Mouse (Mus musculus) heart, embryonic 14.5 days (tissue): ENCODE measurements around the gene Cd68. TPM values are rescaled to one million over a fixed set of nuclear protein-coding genes. Genes with fewer than 3 reads are reported as not detected.
A peak's percentile ranks its signal among the peaks of the same experiment; 100 is the strongest.

ENCODE experiments used
- ATAC-seq: fragments of 200-750 bp; cut with Nextera tagmentation; 2 replicates; pipeline ENCODE4 v1.8.0; 2017; ENCODE audit warnings: low read depth, moderate TSS enrichment; ENCODE audit not compliant: insufficient number of reproducible peaks, insufficient read depth, low FRiP score
- H3K27ac ChIP-seq, 2 experiments: fragments of 200-500 bp in 1 of 2; fragments of 300-500 bp in 1 of 2; sonication (generic) in 1 of 2; replicated peaks in 1 of 2; 2 replicates each; pipeline ENCODE4 v1.5.1; 2012 to 2014; ENCODE audit warnings: low read depth in 2 of 2, low read length in 2 of 2, control low read depth in 1 of 2, mild to moderate bottlenecking in 1 of 2, mixed read lengths in 1 of 2; ENCODE audit not compliant: control insufficient read depth in 1 of 2, insufficient read depth in 1 of 2
- H3K27me3 ChIP-seq: fragments of 300-500 bp; sonication (generic); 2 replicates; pipeline ENCODE4 v1.6.1; 2014; ENCODE audit warnings: mild to moderate bottlenecking, low read length, control low read depth; ENCODE audit not compliant: control insufficient read depth, insufficient read depth
- H3K36me3 ChIP-seq: fragments of 300-500 bp; sonication (generic); 2 replicates; pipeline ENCODE4 v1.6.1; 2014; ENCODE audit warnings: mild to moderate bottlenecking, control low read depth, low read length, mixed read lengths; ENCODE audit not compliant: control insufficient read depth, insufficient read depth
- H3K4me1 ChIP-seq, 2 experiments: fragments of 200-500 bp in 1 of 2; fragments of 300-500 bp in 1 of 2; sonication (generic) in 1 of 2; 2 replicates each; pipeline ENCODE4 v1.6.1; 2012 to 2014; ENCODE audit warnings: low read length in 2 of 2, control low read depth in 1 of 2, mixed read lengths in 1 of 2; ENCODE audit not compliant: control insufficient read depth in 2 of 2, insufficient read depth in 2 of 2
- H3K4me2 ChIP-seq: fragments of 300-500 bp; sonication (generic); 2 replicates; pipeline ENCODE4 v1.6.1; 2014; ENCODE audit warnings: mild to moderate bottlenecking, low read length
- H3K4me3 ChIP-seq, 2 experiments: fragments of 200-500 bp in 1 of 2; fragments of 300-500 bp in 1 of 2; sonication (generic) in 1 of 2; 2 replicates each; pipeline ENCODE4 v1.5.1; 2012 to 2014; ENCODE audit warnings: low read length in 2 of 2, mild to moderate bottlenecking in 2 of 2, control low read depth in 1 of 2, low read depth in 1 of 2, moderate library complexity in 1 of 2; ENCODE audit not compliant: control insufficient read depth in 1 of 2, insufficient read depth in 1 of 2
- H3K9ac ChIP-seq: fragments of 300-500 bp; sonication (generic); 2 replicates; pipeline ENCODE4 v1.6.1; 2014; ENCODE audit warnings: mild to moderate bottlenecking, low read length
- H3K9me3 ChIP-seq: fragments of 300-500 bp; sonication (generic); 2 replicates; pipeline ENCODE4 v1.6.1; 2016; ENCODE audit warnings: low read length, control low read depth; ENCODE audit not compliant: control insufficient read depth
- WGBS: fragments of 180-500 bp; shearing (Covaris S2); extraction: QIAGEN DNeasy Blood & Tissue Kit; methylation state at CpG from one replicate; pipeline ENCODE4 v1.1.7; 2014; 5-methylcytosine and 5-hydroxymethylcytosine counted together
- polyA plus RNA-seq: library from polyadenylated mRNA; unstranded; fragments of >200 nt; fragmentation: Nextera tagmentation; extraction: Ambion mirVana; gene quantifications from 2 replicates; pipeline ENCODE4 v1.2.1, GENCODE M21; 2014

The Cd68 gene
- polyA plus RNA-seq, 1 experiment from 2014 or later, result 12.1 TPM

DNA sequence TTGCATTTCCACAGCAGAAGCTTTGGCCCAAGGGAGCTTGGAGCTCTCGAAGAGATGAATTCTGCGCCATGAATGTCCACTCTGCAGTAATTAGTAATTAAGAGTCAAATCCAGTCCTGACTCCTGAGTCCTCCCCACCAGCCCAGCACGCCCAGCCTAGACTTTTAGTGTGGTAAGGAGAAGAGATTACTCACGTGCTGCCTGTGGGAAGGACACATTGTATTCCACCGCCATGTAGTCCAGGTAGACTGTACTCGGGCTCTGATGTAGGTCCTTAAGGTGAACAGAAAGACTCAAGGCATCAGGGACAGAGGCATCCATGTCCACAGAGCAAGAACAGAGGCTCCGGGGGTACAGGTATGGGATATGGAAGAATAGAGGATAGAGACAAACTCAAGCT, 1.1 kb downstream of the Cd68 start:
- 92% methylated on average over 7 of the region's 7 CpGs for WGBS
- Histone ChIP-seq H3K4me2 (no peak overlapping the region), H3K9me3 (no peaks in the 10 kb centered on the region), H3K27me3 (no peaks in the 10 kb centered on the region), H3K4me1 (peaks cover 8 to 27% of the 10 kb centered on the region in 2 experiments), H3K27ac (no peak overlapping the region), H3K9ac (no peak overlapping the region), H3K4me3 (no peak overlapping the region), H3K36me3 (peaks cover 70% of the 10 kb centered on the region)
- no peak for ATAC-seq

DNA sequence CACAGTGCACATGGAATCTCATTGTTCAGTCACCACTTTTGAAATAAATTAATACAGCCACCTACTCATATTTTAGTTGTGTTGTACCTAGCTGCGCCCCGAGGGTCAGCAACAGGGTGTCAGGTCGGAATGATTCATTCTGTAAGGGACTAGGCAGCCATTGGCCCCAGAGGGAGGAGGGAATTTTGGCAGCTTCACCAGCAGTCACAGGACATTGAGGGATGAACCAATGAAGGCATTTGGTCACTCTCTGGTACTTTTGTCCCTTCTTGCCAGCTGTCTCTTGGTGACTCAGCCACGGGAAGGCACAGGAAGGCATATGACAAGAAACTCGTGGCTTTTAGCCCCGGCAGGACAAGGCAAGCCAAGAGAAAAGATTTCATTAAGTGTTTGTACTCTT, 2.2 kb downstream of the Cd68 start:
- peaks cover 8 to 20% of the 10 kb centered on the region in 2 experiments for H3K4me1 ChIP-seq
- no peak overlapping the region for H3K4me3 ChIP-seq
- no peak overlapping the region for H3K9ac ChIP-seq
- H3K36me3 ChIP-seq, result peaks cover 65% of the 10 kb centered on the region
- H3K9me3 ChIP-seq, result no peaks in the 10 kb centered on the region
- H3K4me2 ChIP-seq, result no peak overlapping the region
- 88% methylated on average over 6 of the region's 6 CpGs for WGBS
- no peak for ATAC-seq
- H3K27ac ChIP-seq, result peak overlapping the region in 1 of 2 experiments; percentile 91; a peak in 2 of 4 replicates
- H3K27me3 ChIP-seq, result no peaks in the 10 kb centered on the region

DNA sequence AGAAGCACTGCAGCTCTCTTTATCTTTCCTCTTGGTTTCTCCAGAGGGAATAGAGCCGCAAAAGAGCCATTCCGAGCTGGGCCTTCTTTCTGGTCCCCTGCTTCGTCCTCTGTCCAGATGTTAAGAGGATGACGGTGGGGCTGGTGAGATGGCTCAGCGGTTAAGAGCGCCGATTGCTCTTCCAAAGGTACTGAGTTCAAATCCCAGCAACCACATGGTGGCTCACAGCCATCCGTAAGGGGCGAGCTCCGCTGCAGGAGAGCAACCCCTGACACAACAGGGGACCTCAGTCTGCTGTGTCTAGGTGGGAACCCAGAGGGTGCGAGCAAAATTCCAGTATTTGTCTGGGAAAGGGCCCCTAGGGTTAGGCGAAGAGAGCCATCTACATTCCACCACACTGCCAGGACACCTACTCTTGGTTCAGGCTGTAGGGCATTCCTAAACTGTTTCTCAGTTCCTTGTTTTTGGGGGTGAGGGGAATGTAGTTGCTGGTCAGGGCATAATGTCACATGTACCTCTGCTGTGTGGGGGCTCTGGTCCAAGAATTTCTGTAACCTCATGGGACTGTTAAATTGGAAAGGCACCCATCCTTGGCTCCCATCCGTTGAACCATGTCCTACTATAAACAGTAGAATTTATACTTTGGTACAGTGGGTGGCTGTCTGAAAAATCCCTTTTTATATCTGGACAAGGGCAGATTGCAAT, 2.8 kb downstream of the Cd68 start:
- peaks cover 8 to 20% of the 10 kb centered on the region in 2 experiments for H3K4me1 ChIP-seq
- H3K36me3 ChIP-seq, result peaks cover 65% of the 10 kb centered on the region
- H3K4me2 ChIP-seq, result peak overlapping the region; percentile 68

DNA sequence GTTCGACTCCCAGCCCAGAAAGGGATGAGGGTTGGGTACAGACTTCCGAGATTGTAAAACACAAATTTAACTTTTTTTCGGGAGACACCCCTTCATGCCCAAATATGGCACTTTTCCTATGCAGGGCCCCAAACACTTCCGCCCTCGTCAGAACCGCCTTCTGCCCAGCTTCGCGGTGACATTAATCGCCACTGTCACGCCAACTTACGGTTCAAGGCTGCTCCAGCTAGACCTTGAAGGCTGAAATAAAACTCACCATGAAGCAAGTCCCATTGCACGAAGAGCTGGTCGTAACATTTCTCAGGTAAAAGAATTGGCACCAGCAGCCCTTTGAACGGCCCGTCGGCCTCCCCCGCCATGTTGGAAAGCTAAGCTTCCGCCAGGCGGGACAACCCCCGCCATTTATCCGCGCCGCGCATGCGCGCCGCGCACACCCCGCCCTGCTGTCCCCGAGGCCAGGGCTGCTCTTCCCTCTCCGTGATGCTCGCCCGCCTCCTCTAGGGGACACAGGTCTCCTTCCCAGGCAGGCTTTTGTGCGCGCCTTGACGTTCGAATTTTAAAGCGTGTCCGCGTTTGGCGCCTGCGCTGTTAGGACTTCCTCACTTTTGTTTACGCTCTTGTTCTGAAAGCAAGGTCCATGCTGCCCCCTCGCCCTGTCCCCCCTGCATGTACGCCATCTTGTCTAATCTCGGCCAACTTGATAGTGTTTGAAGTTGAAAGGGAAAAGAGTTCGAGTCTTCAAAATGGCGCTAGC, 3.6 kb downstream of the Cd68 start, which contains the start of gene Mpdu1:
TSS of gene Mpdu1 (minus strand) at position 430 of the 754 bp plus-strand sequence.
- ATAC-seq, result peak; percentile 95
- peaks cover 65% of the 10 kb centered on the region for H3K36me3 ChIP-seq

More for the DNA sequence above, 2.8 kb downstream of the Cd68 start:
- H3K27me3 ChIP-seq, result no peaks in the 10 kb centered on the region
- ATAC-seq, result no peak
- H3K4me3 ChIP-seq, result peak overlapping the region; percentile 57 to 85
- H3K9ac ChIP-seq, result peak overlapping the region; percentile 78
- no peaks in the 10 kb centered on the region for H3K9me3 ChIP-seq
- peak overlapping the region; percentile 84 to 91 for H3K27ac ChIP-seq
- 67% methylated on average over 13 of the region's 13 CpGs for WGBS

DNA sequence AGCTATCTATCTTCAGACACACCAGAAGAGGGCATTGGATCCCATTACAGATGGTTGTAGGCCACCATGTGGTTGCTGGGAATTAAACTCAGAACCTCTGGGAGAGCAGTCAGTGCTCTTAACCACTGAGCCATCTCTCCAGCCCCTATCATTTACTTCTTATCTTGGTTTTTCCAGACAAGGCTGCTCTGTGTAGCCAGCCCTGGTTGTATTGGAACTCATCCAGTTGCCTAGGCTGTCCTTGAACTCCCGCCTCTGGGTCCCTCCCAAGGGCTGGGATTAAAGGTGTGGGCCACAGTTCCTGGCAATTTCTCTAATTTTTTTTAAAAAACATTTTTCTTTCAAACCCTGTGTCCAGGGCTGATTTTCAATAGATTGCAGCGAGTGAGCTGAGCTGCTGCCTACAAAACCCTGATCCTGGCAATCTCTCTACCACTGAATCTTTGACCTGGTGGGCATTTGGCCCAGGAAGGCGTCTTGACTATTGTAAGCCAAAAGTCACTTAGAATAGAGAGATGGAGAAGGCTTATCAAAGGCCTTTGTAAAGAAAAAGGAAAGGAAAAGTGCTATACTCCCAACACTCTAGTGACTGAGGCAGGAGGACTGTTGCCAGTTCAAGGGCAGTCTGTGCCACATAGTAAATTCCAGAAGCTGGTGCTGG, 4.6 kb downstream of the Cd68 start:
- peak overlapping the region; percentile 57 to 85 for H3K4me3 ChIP-seq
- no peaks in the 10 kb centered on the region for H3K9me3 ChIP-seq
- no peaks in the 10 kb centered on the region for H3K27me3 ChIP-seq
- peak overlapping the region; percentile 91 to 99 for H3K27ac ChIP-seq
- peaks cover 8 to 20% of the 10 kb centered on the region in 2 experiments for H3K4me1 ChIP-seq
- WGBS, result 64% methylated on average over 3 of the region's 3 CpGs
- H3K9ac ChIP-seq, result peak overlapping the region; percentile 78
- H3K36me3 ChIP-seq, result peaks cover 66% of the 10 kb centered on the region
- ATAC-seq, result no peak
- peak overlapping the region; percentile 68 for H3K4me2 ChIP-seq

More for the DNA sequence above, 3.6 kb downstream of the Cd68 start, which contains the start of gene Mpdu1:
- Histone ChIP-seq H3K27me3 (no peaks in the 10 kb centered on the region), H3K27ac (peak within 1 kb of the TSS; percentile 91 to 99), H3K9me3 (no peaks in the 10 kb centered on the region), H3K9ac (peak within 1 kb of the TSS; percentile 78), H3K4me2 (peak within 1 kb of the TSS; percentile 68), H3K4me1 (peaks cover 8 to 20% of the 10 kb centered on the region in 2 experiments), H3K4me3 (peak within 1 kb of the TSS; percentile 57 to 85)
- WGBS, result under 1% methylated on average over 48 of the region's 48 CpGs

DNA sequence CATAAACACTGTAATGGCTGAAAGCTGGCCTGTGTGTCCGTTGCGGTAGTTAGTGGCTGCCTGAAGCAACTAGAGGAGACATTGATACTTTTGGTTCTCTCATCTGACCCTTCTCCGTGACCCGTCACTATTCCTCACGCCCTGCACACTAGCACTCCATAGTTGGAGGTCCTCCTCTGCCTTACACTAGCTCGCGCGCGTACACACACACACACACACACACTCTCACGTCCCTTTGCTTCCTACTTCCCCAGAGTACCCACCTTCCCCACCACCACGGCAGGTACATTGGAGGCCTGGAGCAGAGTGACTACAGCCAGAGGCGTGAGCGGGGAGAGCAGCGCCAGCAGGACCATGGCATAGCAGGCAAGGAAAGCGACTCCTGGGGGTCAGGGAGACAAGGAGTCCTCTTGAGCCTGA, 8.5 kb downstream of the Cd68 start:
- Histone ChIP-seq H3K9me3 (no peaks in the 10 kb centered on the region), H3K27me3 (no peaks in the 10 kb centered on the region), H3K9ac (no peak overlapping the region), H3K4me2 (no peak overlapping the region), H3K4me1 (peaks cover 4 to 19% of the 10 kb centered on the region in 2 experiments), H3K27ac (no peak overlapping the region), H3K36me3 (peaks cover 63% of the 10 kb centered on the region), H3K4me3 (no peak overlapping the region)
- WGBS, result 83% methylated on average over 15 of the region's 15 CpGs
- no peak for ATAC-seq
